Mouse (Mus musculus) brain, adult 2 months (tissue): Measurements from ENCODE around the gene Mfsd4b1.

Experiments used
- DNase-seq: peaks from one replicate; pipeline ENCODE4 v3.0.0; 2011; ENCODE audit warnings: low read depth, low spot score

Gene Mfsd4b1

DNA sequence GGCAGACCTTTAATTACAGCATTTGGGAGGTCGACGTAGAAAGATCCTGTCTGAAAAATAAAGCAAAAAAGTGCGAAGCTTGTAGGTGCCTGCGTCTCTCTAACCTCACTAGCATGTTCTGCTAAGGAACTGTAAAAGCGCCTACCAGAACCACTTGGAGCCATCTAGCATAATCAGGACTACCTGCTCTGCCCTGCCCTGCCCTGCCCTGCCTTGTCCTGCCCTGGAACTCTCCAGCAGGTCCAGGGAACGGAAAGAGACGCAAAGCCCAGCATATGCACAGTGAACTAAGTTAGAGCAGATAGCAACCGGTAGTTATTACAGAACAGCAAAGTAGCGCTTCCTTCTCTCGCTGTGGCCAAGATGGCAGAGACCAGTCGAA is 64.6 kb downstream of the Mfsd4b1 start:
- DNase-seq, result no peak

DNA sequence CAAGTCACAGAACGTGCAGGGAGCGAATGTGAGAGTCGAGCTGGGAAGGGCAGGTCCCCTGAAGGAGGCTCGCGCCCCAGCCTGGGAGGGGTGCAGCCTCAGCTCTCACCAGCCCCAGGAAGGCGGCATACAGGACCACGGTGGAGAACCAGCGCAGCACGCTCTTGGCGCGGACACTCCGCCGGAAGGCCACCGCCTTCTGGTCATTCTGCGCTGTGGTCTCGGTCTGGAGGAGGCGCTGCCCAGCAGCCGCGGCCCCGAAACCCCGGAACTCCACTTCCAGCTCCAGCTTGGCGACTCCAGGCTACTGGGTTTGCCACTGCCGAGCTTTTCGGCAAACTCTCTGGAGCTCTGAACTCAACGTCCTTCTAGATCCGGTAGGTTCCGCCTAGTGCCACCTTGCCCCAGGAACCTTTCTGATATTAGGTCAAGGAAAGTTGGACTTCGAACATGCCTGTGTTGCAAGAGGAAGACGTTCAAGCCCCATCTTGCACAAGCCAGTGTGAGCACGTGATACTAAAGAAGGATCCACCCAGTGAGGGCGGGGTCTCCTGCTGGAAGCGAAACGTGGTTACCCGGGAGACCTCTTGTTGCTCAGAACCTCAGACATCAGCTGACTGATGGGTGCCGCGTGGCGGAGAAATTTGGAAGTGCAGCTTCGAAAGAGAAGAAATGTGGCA is 65.2 kb downstream of the Mfsd4b1 start, which contains the start of gene Mfsd4b3:
Gene Mfsd4b3 (minus strand): TSS at position 393 of the 680 bp plus-strand sequence.
- peak; percentile 97 for DNase-seq

DNA sequence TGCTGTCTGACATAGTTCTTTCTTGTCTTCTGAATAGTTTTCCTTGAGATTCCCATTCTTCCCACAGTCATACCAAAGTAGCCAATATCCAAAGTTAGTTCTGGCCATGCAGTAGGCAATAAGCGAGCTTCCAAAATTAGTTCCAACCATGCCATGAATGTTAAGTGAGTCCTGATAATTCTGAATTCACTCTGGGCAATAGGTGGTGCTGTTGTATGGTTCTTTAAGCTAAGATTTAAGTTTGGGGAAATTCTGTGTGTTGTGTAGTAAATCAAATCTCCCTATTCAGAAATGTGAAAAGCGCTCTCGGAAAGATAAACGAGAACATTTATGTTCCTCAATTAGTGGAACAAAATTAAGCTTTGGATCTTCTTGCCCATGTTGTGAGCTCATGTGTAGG is 66.8 kb downstream of the Mfsd4b1 start:
- DNase-seq, result peak; percentile 72

DNA sequence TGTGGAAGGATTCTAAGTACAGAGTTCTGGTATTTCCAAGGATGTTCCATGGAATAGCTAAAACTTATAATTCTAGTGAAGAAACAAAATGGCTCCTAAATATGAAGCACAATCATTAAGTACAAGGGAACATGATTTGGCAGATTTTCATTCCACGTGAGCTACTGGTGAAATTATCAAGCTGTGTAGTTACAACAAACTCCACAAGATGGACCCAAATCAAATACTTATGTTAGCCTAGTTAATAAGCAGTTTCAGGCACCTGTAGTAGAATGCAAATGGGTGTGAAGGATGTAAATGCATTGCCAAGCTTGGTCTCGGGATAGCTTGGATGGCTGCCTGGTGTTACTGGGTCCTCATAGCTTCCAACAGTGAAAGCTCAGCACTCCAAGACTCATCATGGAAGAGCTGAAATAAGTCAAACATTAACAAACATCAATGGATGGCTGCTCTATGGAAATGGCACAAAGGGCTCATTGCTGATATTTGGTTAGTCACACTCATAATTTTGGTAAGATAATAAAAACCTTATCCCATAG is 68.7 kb downstream of the Mfsd4b1 start:
- DNase-seq, result peak; percentile 12

DNA sequence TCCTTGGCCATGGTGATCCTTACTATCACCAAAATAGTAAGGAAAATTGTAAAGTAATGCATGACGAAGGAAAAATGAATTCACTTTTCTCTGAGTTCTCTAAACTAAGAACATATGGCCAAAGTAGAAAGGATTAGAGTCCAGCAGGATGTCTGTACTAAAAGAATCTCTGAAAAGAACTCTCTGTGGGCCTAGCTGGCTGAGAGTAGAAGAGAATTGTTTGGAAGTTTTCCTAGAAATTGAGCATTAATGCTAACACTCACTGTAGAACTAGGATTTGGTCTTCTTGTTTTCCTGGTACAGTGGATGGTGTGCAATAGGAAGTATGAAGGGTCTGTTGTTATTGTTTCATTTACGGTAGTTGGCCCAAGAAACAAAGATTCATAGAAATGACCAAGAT is 69.9 kb downstream of the Mfsd4b1 start:
- DNase-seq, result no peak
